Mouse (Mus musculus): ENCODE measurements around the gene Syn3.

DNA sequence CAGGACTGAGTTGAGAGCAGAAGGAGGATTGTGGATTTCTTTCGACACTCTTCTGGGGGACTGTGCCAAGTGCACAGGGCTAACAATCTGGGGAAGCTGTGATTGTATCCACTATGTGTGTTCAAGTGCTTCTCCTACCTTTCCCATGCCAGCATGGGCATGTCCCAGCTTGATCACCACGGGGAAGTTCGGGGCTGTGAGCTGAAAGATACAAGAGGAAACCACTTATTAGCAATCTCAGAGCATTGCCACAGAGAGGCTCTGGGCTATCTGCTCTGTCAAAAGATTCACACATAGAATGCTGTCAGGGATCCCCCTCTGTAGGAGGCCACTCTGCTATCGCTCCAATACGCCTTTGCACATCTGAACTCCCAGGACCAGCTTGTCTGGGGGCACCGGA lies 363.8 kb downstream of the Syn3 start:
- TF ChIP-seq CTCF (IDR thresholded peaks at IDR 0.05; ENCODE audit: low read depth) (no peak), EP300 (IDR thresholded peaks at IDR 0.05; ENCODE audit: low read depth) (no peak)
